Mouse (Mus musculus): ENCODE measurements around the gene Cnn1. TPM values are rescaled to one million over a fixed set of nuclear protein-coding genes. Genes with fewer than 3 reads are reported as not detected.

Cnn1 gene
- total and polyA plus RNA-seq, 3 experiments, result 0.06 to 0.19 TPM; not detected in 1

DNA sequence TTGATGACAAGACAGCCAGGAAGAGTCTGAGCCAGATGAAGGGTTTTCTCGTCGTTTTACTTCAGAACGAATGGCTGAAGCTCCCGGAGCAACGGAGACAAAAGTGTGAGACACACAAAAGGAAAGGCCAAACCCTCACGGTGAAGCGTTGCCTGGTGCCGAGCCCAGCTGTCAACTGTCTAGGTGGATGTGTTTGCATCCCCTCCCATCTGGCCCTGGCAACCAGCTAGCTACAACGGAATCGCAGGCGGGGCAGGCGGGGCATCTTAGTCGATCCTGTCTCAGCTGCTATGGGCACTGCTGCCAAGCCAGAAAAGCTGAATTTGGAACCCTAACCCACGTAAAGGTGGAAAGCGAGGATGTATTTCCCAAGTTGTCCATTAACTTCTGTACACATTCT is 17.1 kb downstream of the Cnn1 start:
- Histone ChIP-seq H3K36me3 (ENCODE audit: control insufficient read depth in 1 of 2, insufficient read depth in 2 of 2, low read length in 2 of 2) (peaks cover 3 to 14% of the 10 kb centered on the region in 2 experiments), H3K79me2 (ENCODE audit: control insufficient read depth, insufficient read depth, low read length, poor library complexity) (peaks cover 13% of the 10 kb centered on the region), H3K4me1 (ENCODE audit: control insufficient read depth in 1 of 2, insufficient read depth in 2 of 2, low read length in 2 of 2) (peaks cover 1 to 30% of the 10 kb centered on the region in 2 experiments; a peak in 3 of 4 replicates), H3K4me3 (ENCODE audit: control insufficient read depth in 1 of 2, insufficient read depth in 1 of 2, low read depth in 2 of 2, low read length in 2 of 2) (peak overlapping the region; percentile 56 to 70), H3K9ac (ENCODE audit: control insufficient read depth, low read depth, low read length, poor library complexity, severe bottlenecking) (peak overlapping the region; percentile 76), H3K27me3 (ENCODE audit: control insufficient read depth in 1 of 2, insufficient read depth in 2 of 2, low read length in 2 of 2) (no peaks in the 10 kb centered on the region), H3K9me3 (replicated peaks; ENCODE audit: insufficient read depth, low read length) (no peaks in the 10 kb centered on the region), H3K27ac (ENCODE audit: control insufficient read depth, low read depth, low read length) (no peak overlapping the region)
- DNase-seq (ENCODE audit: low read depth, low spot score), result peak; percentile 67
- TF ChIP-seq CHD2 (IDR thresholded peaks at IDR 0.05; ENCODE audit: low read length) (no peak), SMC3 (IDR thresholded peaks at IDR 0.05; ENCODE audit: low read depth, low read length) (no peak), RAD21 (IDR thresholded peaks at IDR 0.05; ENCODE audit: low read depth, low read length) (no peak), ZKSCAN1 (IDR thresholded peaks at IDR 0.05; ENCODE audit: low read depth, low read length) (no peak), GATA1 (IDR thresholded peaks at IDR 0.05; ENCODE audit: low read depth, low read length) (no peak), ZC3H11A (IDR thresholded peaks at IDR 0.05; ENCODE audit: low read depth, low read length) (no peak), MEF2A (IDR thresholded peaks at IDR 0.05; ENCODE audit: extremely low read depth, insufficient replicate concordance, low read depth, low read length, poor library complexity, severe bottlenecking) (no peak), MAX (IDR thresholded peaks at IDR 0.05; ENCODE audit: low read length) (no peak), MAFK (IDR thresholded peaks at IDR 0.05; ENCODE audit: borderline replicate concordance, low read depth, low read length) (no peak), MYC (IDR thresholded peaks at IDR 0.05; ENCODE audit: low read depth, low read length) (no peak), TAL1 (IDR thresholded peaks at IDR 0.05; ENCODE audit: low read length) (no peak), ZMIZ1 (IDR thresholded peaks at IDR 0.05; ENCODE audit: low read depth, low read length) (no peak), HCFC1 (IDR thresholded peaks at IDR 0.05; ENCODE audit: low read depth, low read length) (no peak)

GRCm38 (mm10) chr9:22116740-22117426 is 17.9 kb downstream of the Cnn1 start, which contains the start of gene Elof1:
Gene Elof1 (minus strand): TSS chr9:22117172.
- Histone ChIP-seq H3K79me2 (ENCODE audit: control insufficient read depth, insufficient read depth, low read length, poor library complexity) (peaks cover 13% of the 10 kb centered on the region), H3K4me1 (ENCODE audit: control insufficient read depth in 1 of 2, insufficient read depth in 2 of 2, low read length in 2 of 2) (peaks cover 6 to 36% of the 10 kb centered on the region in 2 experiments), H3K36me3 (ENCODE audit: control insufficient read depth in 1 of 2, insufficient read depth in 2 of 2, low read length in 2 of 2) (peaks cover 3 to 19% of the 10 kb centered on the region in 2 experiments), H3K9me3 (replicated peaks; ENCODE audit: insufficient read depth, low read length) (no peaks in the 10 kb centered on the region), H3K27me3 (ENCODE audit: control insufficient read depth in 1 of 2, insufficient read depth in 2 of 2, low read length in 2 of 2) (no peaks in the 10 kb centered on the region), H3K4me3 (ENCODE audit: control insufficient read depth in 1 of 2, insufficient read depth in 1 of 2, low read depth in 2 of 2, low read length in 2 of 2) (peak within 1 kb of the TSS; percentile 62 to 70), H3K9ac (ENCODE audit: control insufficient read depth, low read depth, low read length, poor library complexity, severe bottlenecking) (peak within 1 kb of the TSS; percentile 76), H3K27ac (ENCODE audit: control insufficient read depth, low read depth, low read length) (peak within 1 kb of the TSS; percentile 39)
- DNase-seq (ENCODE audit: low read depth, low spot score), result peak; percentile 100
- TF ChIP-seq ZKSCAN1 (IDR thresholded peaks at IDR 0.05; ENCODE audit: low read depth, low read length) (no peak), TCF12 (IDR thresholded peaks at IDR 0.05; ENCODE audit: low read depth, low read length) (peak; percentile 58), TBP (IDR thresholded peaks at IDR 0.05; ENCODE audit: low read depth, low read length) (peak; percentile 94), MEF2A (IDR thresholded peaks at IDR 0.05; ENCODE audit: extremely low read depth, insufficient replicate concordance, low read depth, low read length, poor library complexity, severe bottlenecking) (no peak), MYC (IDR thresholded peaks at IDR 0.05; ENCODE audit: low read depth, low read length) (peak; percentile 67; the same call in 1 of the 2 replicates), RCOR1 (IDR thresholded peaks at IDR 0.05; ENCODE audit: low read depth, low read length) (peak; percentile 58), ELF1 (IDR thresholded peaks at IDR 0.05; ENCODE audit: low read depth, low read length) (peak; percentile 93), CTCF (IDR thresholded peaks at IDR 0.05 in 2 of 3, conservative IDR thresholded peaks at IDR 0.05 in 1 of 3; ENCODE audit: control insufficient read depth in 1 of 3, insufficient read depth in 1 of 3, low read depth in 2 of 3, low read length in 3 of 3, poor library complexity in 1 of 3, severe bottlenecking in 1 of 3) (no peak), CHD1 (IDR thresholded peaks at IDR 0.05; ENCODE audit: low read depth, low read length) (no peak), EP300 (IDR thresholded peaks at IDR 0.05; ENCODE audit: low read depth in 1 of 2, low read length in 2 of 2) (no peak), BHLHE40 (IDR thresholded peaks at IDR 0.05; ENCODE audit: borderline replicate concordance, low read depth, low read length) (no peak), TAL1 (IDR thresholded peaks at IDR 0.05; ENCODE audit: low read length) (no peak), ZC3H11A (IDR thresholded peaks at IDR 0.05; ENCODE audit: low read depth, low read length) (no peak), NELFE (IDR thresholded peaks at IDR 0.05; ENCODE audit: low read depth, low read length) (peak; percentile 100), POLR2A (IDR thresholded peaks at IDR 0.05; ENCODE audit: control insufficient read depth in 1 of 2, insufficient read depth in 1 of 2, low read depth in 1 of 2, low read length in 2 of 2, poor library complexity in 1 of 2) (peak in 1 of 2 experiments; percentile 99; a peak in 2 of 4 replicates), USF1 (IDR thresholded peaks at IDR 0.05; ENCODE audit: low read depth, low read length) (no peak), SIN3A (IDR thresholded peaks at IDR 0.05; ENCODE audit: low read length) (peak; percentile 98), POLR2AphosphoS5 (IDR thresholded peaks at IDR 0.05; ENCODE audit: borderline replicate concordance, low read depth, low read length) (0 out of 2 replicates have a peak, but pooled peaks have one; percentile 71), MAX (IDR thresholded peaks at IDR 0.05; ENCODE audit: low read length) (peak; percentile 79; the same call in 1 of the 2 replicates), POLR2AphosphoS2 (IDR thresholded peaks at IDR 0.05; ENCODE audit: low read length) (peak; percentile 99), E2F4 (IDR thresholded peaks at IDR 0.05; ENCODE audit: borderline replicate concordance, low read depth, low read length) (peak; percentile 100), USF2 (IDR thresholded peaks at IDR 0.05; ENCODE audit: borderline replicate concordance in 1 of 2, insufficient read depth in 1 of 2, low read depth in 1 of 2, low read length in 2 of 2) (no peak)
